Mouse (Mus musculus) heart, postnatal 0 days (tissue): Measurements from ENCODE around the gene B9d2. TPM values are rescaled to one million over a fixed set of nuclear protein-coding genes. Genes with fewer than 3 reads are reported as not detected.
A peak's percentile ranks its signal among the peaks of the same experiment; 100 is the strongest.

Source experiments
- ATAC-seq: fragments of 200-750 bp; cut with Nextera tagmentation; 2 replicates; pipeline ENCODE4 v1.8.0; 2017; ENCODE audit warnings: low read depth, moderate number of reproducible peaks, moderate library complexity; ENCODE audit not compliant: insufficient read depth
- DNase-seq: peaks from one replicate; pipeline ENCODE4 v3.0.0-alpha.2; 2016; ENCODE audit warnings: low spot score
- H3K27ac ChIP-seq: fragments of 300-500 bp; sonication (generic); 2 replicates; pipeline ENCODE4 v1.5.1; 2014; ENCODE audit warnings: low read depth, mild to moderate bottlenecking
- H3K27me3 ChIP-seq: fragments of 300-500 bp; sonication (generic); 2 replicates; pipeline ENCODE4 v1.6.1; 2014; ENCODE audit warnings: low read length, mixed read lengths; ENCODE audit not compliant: control insufficient read depth, insufficient read depth
- H3K36me3 ChIP-seq: fragments of 300-500 bp; sonication (generic); replicated peaks from 2 replicates; pipeline ENCODE4 v1.6.1; 2014; ENCODE audit warnings: low read length, mixed read lengths; ENCODE audit not compliant: control insufficient read depth, insufficient read depth
- H3K4me1 ChIP-seq: fragments of 300-500 bp; sonication (generic); 2 replicates; pipeline ENCODE4 v1.6.1; 2014; ENCODE audit warnings: antibody characterized with exemption; ENCODE audit not compliant: control insufficient read depth, insufficient read depth
- H3K4me2 ChIP-seq: fragments of 300-500 bp; sonication (generic); 2 replicates; pipeline ENCODE4 v1.6.1; 2014; ENCODE audit warnings: low read depth, mild to moderate bottlenecking, low read length, moderate library complexity
- H3K4me3 ChIP-seq: fragments of 300-500 bp; sonication (generic); 2 replicates; pipeline ENCODE4 v1.5.1; 2014; ENCODE audit warnings: low read depth, low read length
- H3K9ac ChIP-seq: fragments of 300-500 bp; sonication (generic); replicated peaks from 2 replicates; pipeline ENCODE4 v1.6.1; 2014; ENCODE audit warnings: low read depth, low read length, mixed read lengths
- H3K9me3 ChIP-seq: fragments of 300-500 bp; sonication (generic); replicated peaks from 2 replicates; pipeline ENCODE4 v1.6.1; 2016; ENCODE audit warnings: low read length; ENCODE audit not compliant: control insufficient read depth
- CTCF ChIP-seq: IDR thresholded peaks from 2 replicates; pipeline ENCODE4 v1.5.1; 2016; ENCODE audit warnings: antibody characterized with exemption, control low read depth, low read depth
- EP300 ChIP-seq: IDR thresholded peaks from 2 replicates; pipeline ENCODE4 v1.6.1; 2016; ENCODE audit warnings: antibody characterized with exemption, low read depth
- WGBS: fragments of 180-500 bp; shearing (Covaris S2); extraction: QIAGEN DNeasy Blood & Tissue Kit; methylation state at CpG from one replicate; pipeline ENCODE4 v1.1.7; 2014; 5-methylcytosine and 5-hydroxymethylcytosine counted together
- polyA plus RNA-seq: library from polyadenylated mRNA; unstranded; fragments of >200 nt; fragmentation: Nextera tagmentation; extraction: Ambion mirVana; gene quantifications from 2 replicates; pipeline ENCODE4 v1.2.1, GENCODE M21; 2015
- total RNA-seq: library from RNA; depleted of rRNA; stranded (reverse); fragments of >200 nt; gene quantifications from 2 replicates; pipeline ENCODE4 v1.2.3, GENCODE M21; 2014; ENCODE audit warnings: low replicate concordance

The B9d2 gene
- total and polyA plus RNA-seq, 2 experiments from 2014 or later: 5.0 to 26.5 TPM

DNA sequence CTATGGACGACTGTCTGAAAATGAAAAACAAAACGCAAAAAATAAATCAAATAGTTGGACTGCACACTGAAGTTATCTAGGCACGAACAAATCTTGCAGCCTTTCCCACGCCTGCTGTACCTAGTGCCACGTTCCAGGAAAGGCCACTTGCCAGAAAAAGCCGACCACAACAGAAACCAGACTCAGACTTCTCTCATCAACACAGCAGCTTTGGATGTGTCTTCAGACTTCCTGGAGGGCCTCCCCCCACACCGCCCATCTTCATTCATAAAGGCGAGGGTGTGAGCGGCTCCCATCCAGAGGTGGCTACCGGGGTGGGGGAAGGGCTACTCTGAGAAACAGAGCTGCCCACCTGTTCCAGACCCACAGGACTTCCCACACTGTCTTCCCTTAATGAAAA, 36.4 kb upstream of the B9d2 start:
- TF ChIP-seq CTCF (no peak), EP300 (no peak)

DNA sequence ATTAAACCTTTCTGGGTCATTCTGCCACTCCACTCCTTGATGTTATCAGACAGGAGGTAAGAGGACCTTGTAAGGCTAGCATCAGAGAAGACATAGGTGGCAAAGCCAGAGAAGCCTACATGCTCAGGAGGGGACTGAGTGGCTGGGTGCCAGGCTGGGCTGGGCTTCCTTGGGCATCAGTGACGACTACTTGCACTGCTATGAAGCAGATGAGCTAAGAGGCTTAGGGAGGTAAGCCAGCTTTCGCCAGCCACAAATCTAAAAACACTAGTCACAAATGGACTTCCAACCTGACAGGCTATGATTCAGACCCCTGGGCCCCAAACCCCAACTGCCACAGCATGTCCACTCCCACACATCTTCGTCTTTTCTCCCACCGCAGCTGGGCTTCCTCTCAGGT, 35.9 kb upstream of the B9d2 start:
- no peak overlapping the region for H3K9ac ChIP-seq
- ATAC-seq: no peak
- DNase-seq: no peak
- H3K4me2 ChIP-seq: no peak overlapping the region
- no peaks in the 10 kb centered on the region for H3K9me3 ChIP-seq
- no peaks in the 10 kb centered on the region for H3K4me1 ChIP-seq
- peaks cover 6% of the 10 kb centered on the region; the same call in 1 of the 2 replicates for H3K36me3 ChIP-seq
- no peak overlapping the region for H3K27ac ChIP-seq
- TF ChIP-seq EP300 (no peak), CTCF (no peak)
- H3K27me3 ChIP-seq: no peaks in the 10 kb centered on the region
- no peak overlapping the region for H3K4me3 ChIP-seq
- 61% methylated on average over 4 of the region's 4 CpGs for WGBS

More for the DNA sequence above, 36.4 kb upstream of the B9d2 start:
- Histone ChIP-seq H3K4me1 (no peaks in the 10 kb centered on the region), H3K27me3 (no peaks in the 10 kb centered on the region), H3K36me3 (peaks cover 6% of the 10 kb centered on the region; the same call in 1 of the 2 replicates), H3K27ac (no peak overlapping the region), H3K9me3 (no peaks in the 10 kb centered on the region), H3K4me2 (no peak overlapping the region), H3K4me3 (no peak overlapping the region), H3K9ac (no peak overlapping the region)
- ATAC-seq: no peak
- WGBS: 56% methylated on average over 10 of the region's 10 CpGs
- DNase-seq: no peak

DNA sequence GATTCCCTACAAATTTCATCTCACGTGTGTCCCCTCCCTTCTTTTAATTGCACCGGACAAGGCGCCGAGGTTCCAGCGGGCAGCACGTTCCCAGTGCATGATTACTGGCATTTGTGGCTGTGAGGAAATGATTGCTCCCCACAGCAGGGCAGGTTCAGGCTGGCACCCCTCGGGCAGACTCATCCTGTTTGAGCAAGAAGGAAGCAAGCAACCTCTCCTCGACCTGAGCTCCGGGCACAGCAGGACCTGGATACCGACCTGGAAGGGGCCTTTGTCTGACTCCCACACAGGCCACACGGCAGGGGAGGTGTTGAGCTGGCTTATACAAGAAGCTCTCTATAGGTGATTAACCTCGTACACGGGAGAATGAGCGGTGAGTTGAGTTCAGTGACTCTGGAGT, 35.5 kb upstream of the B9d2 start:
- DNase-seq: no peak
- Histone ChIP-seq H3K27ac (no peak overlapping the region), H3K4me3 (no peak overlapping the region), H3K27me3 (no peaks in the 10 kb centered on the region), H3K4me1 (no peaks in the 10 kb centered on the region), H3K9me3 (no peaks in the 10 kb centered on the region), H3K9ac (no peak overlapping the region), H3K4me2 (no peak overlapping the region), H3K36me3 (peaks cover 6% of the 10 kb centered on the region; the same call in 1 of the 2 replicates)
- TF ChIP-seq EP300 (no peak), CTCF (no peak)
- WGBS: 68% methylated on average over 14 of the region's 14 CpGs
- ATAC-seq: no peak

DNA sequence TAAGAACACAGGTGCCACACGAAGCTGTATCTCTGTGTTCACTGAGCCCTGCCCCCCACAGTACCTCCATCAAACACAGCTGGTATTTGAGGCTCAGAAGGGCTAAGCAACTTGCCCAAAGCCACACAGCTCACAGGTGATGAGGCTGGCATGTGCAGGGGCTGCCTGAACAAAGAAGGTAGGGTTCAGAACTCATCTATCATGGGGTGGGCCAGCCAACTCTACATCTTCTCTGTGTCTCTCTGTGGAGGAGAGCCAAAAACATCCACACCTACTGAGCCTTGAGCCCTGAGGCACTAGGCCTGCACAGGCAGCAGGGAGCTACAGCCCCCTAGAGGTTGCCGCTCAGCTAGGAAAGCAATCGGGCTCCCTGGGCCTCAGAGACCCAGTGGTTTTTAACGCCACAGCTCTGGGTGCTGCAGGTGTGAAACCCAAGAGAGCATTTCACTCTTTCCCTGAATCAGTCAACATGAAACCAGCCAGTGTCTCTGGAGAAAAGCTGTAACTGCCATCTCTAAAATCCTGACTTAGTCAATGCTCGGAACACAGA, 32.9 kb upstream of the B9d2 start:
- Histone ChIP-seq H3K4me1 (no peaks in the 10 kb centered on the region), H3K4me2 (no peak overlapping the region), H3K9ac (no peak overlapping the region), H3K36me3 (no peaks in the 10 kb centered on the region), H3K9me3 (no peaks in the 10 kb centered on the region), H3K4me3 (no peak overlapping the region), H3K27me3 (no peaks in the 10 kb centered on the region), H3K27ac (peak overlapping the region; percentile 61; the same call in 1 of the 2 replicates)
- ATAC-seq (no peak), DNase-seq (no peak)
- WGBS: 46% methylated on average over 5 of the region's 5 CpGs
- TF ChIP-seq EP300 (no peak), CTCF (peak; percentile 26)

DNA sequence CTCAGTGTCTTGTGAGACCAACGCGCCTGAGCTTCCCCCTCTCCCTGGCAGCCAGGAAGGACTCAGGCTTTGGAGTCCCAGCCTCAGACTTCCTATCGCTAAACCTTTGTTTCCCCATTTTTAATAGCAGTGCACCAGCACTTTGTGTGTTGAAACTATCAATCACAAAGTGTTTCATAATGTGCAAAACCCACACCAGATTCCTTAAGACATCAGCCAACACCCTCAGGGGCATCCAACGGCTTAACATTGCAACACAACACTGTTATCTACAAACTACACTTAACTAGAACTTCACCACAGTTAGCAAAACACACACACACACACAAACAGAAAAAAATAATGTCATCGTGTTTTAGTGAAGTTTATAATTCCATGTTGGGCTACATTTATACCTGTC, 30.7 kb upstream of the B9d2 start:
- TF ChIP-seq EP300 (no peak), CTCF (no peak)
- DNase-seq (no peak), ATAC-seq (no peak)
- Histone ChIP-seq H3K4me2 (no peak overlapping the region), H3K4me3 (no peak overlapping the region), H3K9me3 (no peaks in the 10 kb centered on the region), H3K27me3 (no peaks in the 10 kb centered on the region), H3K36me3 (0 out of 2 replicates have a peak, but pooled peaks cover 3% of the 10 kb centered on the region), H3K27ac (no peak overlapping the region), H3K9ac (no peak overlapping the region), H3K4me1 (no peaks in the 10 kb centered on the region)
- 66% methylated on average over 5 of the region's 5 CpGs for WGBS

DNA sequence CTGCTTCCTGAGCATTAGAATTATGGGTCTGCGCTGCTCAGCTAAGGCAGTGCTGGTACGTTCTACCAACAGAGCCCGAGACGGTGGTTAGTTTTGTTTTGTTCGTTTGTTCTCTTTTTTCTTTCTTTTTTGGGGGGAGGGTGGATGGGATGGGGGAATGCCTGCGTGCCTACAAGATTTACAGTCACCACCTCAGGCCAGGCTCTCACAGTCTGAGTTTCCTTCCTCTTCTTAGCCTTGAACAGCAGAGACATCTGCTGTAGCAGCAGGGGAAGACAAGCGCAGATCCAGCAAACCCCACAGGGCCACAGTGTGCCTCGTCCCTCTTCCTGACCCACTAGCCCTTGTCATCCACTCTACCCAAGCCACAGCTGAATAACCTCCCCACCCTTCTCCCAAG, 29.3 kb upstream of the B9d2 start:
- H3K27ac ChIP-seq: no peak overlapping the region
- H3K9ac ChIP-seq: no peak overlapping the region
- no peaks in the 10 kb centered on the region for H3K9me3 ChIP-seq
- no peaks in the 10 kb centered on the region for H3K4me1 ChIP-seq
- H3K36me3 ChIP-seq: 0 out of 2 replicates have a peak, but pooled peaks cover 3% of the 10 kb centered on the region
- H3K4me2 ChIP-seq: no peak overlapping the region
- WGBS: 87% methylated on average over 8 of the region's 8 CpGs
- no peaks in the 10 kb centered on the region for H3K27me3 ChIP-seq
- DNase-seq (no peak), ATAC-seq (no peak)
- TF ChIP-seq CTCF (no peak), EP300 (no peak)
- no peak overlapping the region for H3K4me3 ChIP-seq
